Mouse (Mus musculus) gonadal fat pad, adult 2 months (tissue): ENCODE results near the gene Rhcg. TPM values are rescaled to one million over a fixed set of nuclear protein-coding genes. Genes with fewer than 3 reads are reported as not detected.
A peak's percentile ranks its signal among the peaks of the same experiment; 100 is the strongest.

Source experiments
- DNase-seq: peaks from one replicate; pipeline ENCODE4 v3.0.0-alpha.2; 2012; ENCODE audit warnings: low read depth
- polyA plus RNA-seq: library from polyadenylated mRNA; depleted of rRNA; stranded (reverse); fragments of >200 nt; gene quantifications from 2 replicates; pipeline ENCODE4 v1.2.3, GENCODE M21; 2012; rRNA removed

The Rhcg gene
- polyA plus RNA-seq = 272 and 356 TPM in 2 replicates

DNA sequence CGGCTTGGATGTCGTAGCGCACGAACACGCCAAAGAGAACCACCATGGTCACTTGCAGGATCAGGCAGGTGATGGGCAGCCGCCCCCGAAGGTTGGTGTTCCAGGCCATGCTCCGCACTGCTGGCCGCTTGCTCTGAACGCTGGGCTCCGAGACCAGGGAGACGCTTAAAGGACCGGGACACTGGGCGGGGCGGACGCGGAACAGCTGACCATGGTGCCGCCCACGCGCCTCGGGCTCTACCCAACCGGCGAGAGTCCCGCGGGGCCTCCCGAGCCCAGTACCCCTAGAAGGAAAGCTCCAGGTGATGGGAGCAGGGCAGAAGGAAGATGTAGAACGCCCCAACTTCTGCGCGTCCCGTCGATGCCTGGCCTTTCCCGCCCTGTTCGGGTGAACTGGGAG lies at the start of gene Rhcg:
TSS of gene Rhcg (minus strand) at position 240 of the 400 bp plus-strand sequence.
- no peak for DNase-seq

DNA sequence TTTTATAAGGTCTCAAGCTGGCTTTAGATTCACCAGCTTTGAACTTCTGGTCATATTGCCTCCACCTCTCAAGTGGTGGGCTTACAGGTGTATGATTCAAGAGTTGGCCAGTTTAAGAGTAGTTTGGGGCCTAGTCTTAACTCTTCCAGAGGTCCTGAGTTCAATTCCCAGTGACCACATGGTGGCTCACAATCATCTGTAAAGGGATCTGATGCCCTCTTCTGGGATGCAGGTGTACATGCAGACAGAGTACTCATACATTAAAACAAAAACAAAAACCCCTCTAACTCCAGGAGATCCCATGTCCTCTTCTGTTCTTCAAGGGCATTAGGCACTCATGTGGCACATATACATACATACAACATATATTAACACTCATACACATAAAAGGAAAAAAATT lies 49.2 kb upstream of the Rhcg start:
- DNase-seq = no peak

DNA sequence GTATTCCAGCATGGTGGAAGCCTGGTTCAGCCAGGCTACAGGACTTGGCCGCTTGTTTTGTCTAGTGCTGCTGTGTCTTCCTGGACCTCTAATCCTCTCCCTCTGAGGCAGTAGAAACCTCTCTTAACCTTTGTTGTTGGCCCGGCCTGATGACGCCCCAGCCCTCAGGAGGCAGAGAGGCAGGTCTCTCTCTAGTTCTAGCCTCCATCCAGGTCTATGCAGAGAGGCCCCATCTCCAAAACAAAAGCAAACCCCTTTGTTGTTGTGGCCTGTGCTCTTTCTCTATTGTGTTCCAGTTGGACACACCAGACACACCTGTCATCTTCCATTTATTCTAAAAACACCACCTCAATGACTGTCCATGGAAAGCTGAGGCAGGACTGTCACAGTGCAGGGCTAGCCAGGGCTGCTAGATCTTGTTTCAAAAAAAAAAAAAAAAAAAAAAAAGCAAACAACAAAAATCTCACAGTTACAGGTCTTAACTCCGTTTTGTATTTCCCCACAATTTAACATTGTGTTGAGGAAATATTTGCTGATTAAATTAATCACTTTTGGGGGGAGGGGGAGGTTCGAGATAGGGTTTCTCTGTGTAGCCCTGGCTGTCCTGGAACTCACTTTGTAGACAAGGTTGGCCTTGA lies 43.9 kb upstream of the Rhcg start:
- DNase-seq = no peak

DNA sequence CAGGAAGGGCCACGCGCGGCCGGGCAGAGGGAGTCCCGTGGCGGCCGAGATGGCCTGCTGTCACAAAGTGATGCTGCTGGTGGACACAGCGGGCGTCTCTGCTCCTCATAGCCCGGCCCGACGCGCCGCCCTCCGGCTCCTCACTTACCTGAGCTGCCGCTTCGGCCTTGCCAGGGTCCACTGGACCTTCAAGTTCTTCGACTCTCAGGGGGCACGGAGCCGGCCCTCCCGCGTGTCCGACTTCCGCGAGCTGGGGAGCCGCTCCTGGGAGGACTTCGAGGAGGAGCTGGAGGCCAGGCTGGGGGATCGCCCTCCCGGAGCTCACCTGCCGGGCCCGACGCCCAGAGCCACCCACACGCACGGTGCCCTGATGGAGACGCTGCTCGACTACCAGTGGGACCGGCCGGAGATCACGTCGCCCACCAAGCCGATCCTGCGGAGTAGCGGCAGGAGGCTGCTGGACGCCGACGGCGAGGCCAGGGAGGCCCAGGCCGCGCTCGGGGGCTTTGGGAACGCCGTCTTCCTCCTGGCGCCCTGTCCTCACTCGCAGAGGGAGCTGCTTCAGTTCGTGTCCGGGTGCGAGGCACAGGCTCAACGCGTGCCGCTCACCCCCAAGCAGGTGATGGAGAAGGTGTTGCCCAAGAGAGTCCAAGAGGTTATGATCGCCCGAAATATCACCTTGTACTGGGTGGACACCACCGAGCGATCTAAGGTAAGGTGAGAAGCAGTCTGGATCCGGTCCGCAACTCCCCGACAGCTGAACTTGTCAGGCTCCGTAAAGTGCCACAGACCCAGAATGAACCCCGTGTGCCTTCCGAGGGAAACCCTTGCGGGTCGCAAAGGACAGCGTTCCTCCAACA lies 43.1 kb upstream of the Rhcg start:
- no peak for DNase-seq

DNA sequence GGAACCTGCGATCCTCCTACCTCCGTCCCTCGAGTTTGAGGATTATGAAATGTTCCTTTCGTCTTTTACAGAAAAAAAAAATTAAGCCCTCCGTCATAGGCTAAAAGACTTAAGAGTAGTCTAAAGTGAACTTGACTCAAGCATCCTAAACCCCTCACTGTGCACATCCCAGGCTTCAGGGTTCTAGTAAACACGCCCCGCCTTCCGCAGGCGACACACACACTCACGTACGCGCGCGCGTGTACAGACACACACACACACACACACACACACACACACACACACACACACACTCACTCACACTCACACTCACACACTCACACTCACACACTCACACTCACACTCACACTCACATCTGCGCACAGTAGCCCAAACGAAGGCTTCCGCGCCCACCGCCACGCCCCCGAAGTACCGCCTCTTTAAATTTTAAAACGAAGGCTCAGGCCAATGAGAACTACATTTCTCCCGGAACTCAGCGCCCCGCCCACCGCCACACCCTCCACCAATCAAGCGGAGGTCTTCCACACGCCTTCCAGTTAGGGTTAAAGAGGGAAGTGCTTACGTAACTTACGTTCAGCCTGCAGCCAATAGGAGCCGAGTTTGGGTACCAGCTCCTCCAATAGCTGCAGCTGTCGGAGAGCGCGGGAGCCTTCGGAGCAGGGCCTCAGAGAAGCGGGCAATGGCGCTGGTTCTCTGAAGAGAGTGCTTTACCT lies 42.3 kb upstream of the Rhcg start, which contains the start of gene Ticrr:
TSS of gene Ticrr (plus strand) at position 619 of the 713 bp plus-strand sequence.
- DNase-seq = peak; percentile 84

DNA sequence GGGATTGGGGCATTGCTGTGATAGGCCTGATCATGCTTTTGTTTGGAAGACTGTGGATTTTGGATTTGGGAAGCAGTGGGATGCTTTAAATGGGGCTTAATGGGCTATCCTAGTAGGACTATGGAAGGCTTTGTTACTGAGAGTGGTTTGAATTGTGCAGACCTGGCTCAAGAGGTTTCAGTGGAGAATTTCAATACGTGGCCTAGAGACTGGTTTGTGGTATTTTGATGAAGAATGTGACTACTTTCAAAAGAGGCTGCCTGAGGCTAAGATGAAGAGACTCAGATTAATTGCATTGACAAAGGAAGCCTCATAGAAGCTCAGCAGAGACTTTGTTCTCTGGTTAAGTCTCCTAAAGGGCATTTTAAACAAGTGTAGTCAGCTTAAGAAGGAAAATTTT lies 37.1 kb upstream of the Rhcg start:
- no peak for DNase-seq

DNA sequence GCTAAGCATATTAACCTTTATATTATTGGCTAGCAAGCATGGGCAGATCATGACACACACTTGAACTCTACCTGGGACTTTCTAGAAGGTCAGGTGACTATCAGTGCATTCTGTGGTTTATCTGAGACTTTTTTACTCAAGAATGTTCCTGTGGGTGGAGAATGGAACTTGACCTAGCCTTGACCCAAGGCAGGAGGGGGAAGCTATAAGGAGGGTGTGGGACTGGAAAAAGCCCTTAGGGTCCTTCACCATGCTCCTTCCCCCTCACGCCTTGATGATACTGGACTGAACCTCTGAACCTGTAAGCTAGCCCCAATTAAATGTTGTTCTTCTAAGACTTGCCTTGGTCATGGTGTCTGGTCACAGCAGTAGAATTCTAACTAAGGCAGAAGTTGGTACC lies 36.7 kb upstream of the Rhcg start:
- DNase-seq = no peak

DNA sequence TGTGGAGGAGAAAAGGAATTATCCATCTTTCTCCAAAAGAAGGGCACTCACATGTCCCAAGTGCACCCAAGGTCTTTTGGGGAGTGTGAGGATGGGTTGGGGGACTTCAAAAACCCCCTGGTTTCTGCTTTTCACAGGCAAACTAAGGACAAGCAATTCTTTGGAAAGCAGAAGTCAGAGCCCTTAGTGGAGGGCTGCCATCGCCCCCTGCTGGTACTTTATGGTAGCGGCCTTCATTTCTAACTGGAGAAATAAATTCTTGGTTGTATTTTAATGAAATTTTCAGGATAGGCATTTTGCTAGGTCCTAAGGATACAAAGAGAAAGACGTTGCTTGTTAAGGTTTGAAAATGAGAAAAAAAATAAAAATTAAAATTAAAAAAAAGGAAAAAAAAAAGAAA lies 31.5 kb upstream of the Rhcg start:
- no peak for DNase-seq

DNA sequence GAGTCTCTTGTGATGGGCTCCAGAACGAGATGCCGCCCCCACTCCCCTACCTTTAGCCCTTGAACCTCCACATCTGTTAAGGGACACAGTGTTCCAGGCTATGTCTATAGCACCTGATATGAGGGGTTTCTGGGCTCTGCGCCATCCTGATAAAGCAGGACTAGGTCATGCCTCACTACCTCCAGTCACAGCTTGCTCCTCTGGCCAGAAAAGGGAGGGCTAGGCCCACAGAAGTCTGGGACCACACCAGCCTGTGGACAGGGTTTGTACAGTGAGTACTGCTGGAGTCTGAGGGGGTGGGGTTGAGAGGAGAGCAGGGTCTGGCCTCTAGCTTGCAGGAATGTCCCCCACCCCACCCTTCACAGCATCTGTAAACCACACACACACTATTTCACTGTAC lies 29.8 kb upstream of the Rhcg start:
- no peak for DNase-seq

DNA sequence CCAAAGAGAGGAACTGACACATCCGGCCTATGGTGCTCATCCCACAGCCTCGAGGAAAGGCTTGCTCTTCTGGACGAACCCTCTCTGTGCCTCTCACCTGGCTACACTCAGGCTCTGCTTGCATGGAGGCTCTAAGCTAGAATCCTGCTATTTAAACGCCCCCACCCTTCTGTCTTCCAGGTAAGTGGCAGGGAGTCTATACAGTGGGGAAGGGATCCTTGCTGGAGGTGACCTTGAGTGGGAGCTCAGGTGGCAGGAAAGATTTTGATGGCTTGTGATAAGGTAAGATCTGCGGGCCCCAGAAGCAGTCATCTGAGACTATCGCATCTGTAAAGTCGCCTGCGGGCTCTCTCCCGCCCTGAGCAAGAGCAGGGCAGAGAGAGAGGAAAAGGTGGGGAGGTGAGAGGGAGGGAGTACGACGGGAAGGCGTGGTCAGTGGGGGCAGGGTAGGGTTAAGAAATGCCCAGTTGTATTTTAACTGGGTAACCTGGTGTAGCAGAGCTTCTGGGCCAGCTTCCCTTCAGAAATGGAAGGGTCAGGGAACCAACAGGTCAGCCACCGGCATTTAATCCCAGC lies 14.4 kb upstream of the Rhcg start:
- DNase-seq = no peak

DNA sequence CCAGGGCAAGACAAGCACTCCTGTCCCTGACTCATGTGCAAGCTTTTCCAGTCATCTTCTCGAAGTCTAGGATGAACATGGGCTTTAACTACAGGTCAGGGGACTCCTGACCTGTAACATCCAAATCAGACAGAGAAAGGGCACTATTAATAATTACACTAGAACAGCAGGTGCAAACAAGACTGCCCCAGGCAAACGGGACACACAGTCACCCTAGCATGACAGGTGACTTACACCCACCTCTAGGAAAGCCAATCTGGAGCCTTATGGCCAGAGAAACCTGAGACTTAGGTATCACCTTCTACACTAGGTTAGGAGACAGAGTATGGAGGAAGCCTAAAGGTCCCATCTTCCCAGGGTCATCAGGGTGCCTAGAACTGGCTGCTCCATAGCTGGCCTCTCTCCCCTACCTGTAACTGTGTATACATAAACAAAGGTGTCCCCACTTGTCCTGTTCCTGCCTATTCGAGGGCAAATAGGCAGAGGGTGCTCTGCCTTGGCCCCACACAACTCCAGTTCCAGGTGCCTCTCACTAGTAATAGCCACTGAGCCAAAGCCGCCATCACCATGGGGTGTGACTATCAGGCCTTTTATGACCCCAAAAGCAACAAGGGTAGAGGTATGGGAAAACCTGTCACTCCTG lies 10.9 kb upstream of the Rhcg start:
- DNase-seq = no peak

DNA sequence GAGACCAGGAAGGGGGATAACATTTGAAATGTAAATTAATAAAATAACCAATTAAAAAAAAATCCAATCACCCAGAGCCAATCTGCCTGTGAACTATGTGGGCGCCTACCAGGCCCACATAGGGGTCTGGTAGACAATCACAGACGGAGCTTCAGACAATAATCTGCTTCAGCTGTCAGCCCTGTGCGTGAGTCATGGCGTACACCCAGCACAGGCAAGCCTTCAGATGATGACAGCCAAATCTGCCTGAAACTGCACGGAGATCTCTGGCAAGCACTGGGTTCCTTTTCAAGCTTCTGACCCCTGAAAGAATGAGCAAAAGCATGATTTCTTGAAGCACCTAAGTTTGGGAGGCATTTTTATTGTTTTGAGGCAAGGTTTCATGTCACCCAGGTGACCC lies 8.7 kb upstream of the Rhcg start:
- no peak for DNase-seq

DNA sequence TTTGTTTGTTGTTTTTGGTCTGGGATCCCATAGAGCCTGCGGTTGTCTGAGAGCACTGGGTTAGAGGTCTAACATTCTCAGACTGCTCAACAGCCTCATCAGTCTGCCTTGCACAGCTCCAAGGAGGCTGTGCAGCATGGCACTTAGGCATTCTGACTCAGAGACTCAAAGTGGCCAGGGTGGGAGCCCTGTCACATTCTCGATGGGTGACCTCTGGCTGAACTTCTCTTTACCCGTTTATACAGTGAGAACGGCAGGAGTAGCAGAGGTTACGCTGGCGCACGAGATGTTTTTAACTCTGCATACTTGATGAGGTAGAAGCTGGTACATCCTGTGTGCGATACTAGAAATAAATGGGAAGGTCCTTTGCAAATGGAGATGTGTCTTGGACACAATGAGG lies 5.6 kb upstream of the Rhcg start:
- no peak for DNase-seq

DNA sequence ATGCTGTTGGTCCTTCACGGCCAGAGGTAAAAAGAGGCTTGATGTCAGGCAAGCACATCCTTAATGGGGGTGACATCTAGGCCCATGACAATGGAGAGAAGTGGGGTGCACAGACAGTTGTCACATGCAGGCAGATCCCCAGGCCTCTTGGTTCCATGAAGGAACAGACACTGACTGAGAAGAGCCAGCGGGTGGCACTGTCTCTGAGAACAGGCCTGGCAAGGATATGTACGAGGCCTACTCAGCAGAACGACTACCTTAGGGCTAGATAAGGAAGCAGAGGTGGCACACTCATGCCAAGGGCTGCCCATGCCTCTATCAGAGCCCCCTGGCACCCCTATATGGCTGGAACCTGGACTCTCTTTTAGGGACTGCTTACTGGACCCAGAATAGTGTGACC lies 2.0 kb upstream of the Rhcg start:
- no peak for DNase-seq

DNA sequence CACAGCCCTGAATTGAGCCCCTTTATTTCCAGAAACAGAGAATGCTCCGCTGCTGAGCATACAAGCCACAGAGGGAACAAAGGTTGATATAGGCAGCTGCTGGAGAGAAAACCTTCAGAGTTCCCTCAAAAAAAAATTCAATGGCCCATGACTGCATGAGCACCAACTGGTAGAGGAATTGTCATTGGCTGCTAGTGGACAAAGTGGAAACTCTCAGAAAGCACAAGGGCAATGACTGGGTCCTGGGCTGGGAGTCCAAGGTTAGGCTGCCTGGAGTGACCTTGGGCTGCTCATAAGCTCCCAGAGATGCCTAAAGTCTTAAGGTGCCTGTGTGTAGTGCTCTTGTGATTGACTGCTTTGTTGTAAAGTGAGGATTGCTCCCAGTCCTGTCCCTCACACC lies 1.5 kb downstream of the Rhcg start:
- no peak for DNase-seq

DNA sequence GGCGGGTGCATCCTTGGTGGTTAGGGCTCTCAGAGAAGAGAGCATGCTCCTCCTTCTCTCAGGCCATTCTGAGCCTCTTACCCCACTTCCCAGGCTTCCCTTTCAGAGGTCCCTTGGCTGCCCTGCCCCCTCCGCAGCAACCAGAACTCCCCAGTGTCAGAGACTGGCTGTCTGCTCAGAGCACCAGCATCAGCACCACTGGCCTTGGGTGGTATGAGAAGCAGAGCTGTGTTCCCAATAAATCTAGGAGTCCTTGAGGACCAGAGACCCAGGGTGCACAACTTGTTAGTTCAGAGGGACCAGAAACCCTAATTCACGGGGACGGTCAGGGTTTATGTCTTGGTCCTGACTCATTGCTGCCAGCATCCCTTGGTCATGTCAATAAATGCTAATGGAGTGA lies 2.4 kb downstream of the Rhcg start:
- DNase-seq = no peak

DNA sequence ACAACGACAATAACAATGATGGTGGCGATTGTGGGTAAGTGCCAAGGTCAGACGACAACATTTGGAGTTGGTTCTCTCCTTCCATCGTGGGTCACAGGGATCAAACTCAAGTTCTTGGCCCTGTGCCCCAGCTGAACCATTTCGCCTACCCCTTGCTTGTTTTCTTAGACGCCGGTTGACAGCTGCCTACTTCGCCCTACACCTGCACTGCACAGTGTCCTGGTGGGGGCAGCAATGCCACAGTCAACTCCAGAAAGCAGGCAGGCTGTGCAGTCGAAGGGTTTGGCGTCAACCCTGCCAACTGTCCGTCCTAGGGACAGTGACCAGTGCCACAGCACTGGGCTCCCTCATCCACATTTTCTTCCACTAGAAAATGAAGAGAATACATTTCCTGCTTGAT lies 4.1 kb downstream of the Rhcg start:
- no peak for DNase-seq

DNA sequence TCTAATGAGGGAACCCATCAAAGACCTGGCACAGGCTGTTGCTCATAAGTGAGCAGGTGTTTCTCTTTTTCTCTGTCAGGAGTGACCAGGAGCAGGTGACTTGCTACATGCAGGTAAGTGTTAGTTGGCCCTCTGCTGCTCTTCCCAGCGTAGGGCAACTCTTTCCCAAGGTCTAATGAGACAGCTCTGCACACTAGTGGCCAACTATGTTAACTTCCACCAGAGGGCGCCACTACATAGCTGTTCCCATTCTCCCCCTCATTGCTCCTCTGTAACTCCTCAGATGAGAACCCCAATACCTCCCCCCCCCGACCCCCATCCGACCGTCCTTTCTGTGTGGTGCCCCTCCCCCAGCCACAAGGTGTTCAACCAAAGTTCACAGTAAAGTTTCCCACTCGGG lies 4.7 kb downstream of the Rhcg start:
- no peak for DNase-seq

DNA sequence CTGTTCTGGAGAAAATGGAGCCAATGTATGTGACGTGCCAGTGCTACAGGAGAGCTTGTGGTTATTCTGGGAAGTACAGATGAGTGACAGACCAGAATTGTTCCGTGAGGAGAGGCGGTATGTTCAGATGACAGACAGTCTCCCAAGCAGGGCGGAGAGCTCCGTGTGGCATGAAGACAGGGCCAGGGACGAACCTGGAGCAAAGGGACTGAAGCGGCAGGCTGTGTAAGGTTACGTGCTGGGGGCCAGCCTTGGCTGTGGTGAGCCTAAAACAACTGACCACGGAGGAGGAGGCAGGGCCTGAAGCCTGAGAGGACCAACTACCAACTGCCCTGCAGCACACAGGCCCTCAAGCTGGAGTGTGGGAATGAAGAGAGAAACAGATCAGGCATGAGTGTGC lies 5.6 kb downstream of the Rhcg start:
- no peak for DNase-seq

DNA sequence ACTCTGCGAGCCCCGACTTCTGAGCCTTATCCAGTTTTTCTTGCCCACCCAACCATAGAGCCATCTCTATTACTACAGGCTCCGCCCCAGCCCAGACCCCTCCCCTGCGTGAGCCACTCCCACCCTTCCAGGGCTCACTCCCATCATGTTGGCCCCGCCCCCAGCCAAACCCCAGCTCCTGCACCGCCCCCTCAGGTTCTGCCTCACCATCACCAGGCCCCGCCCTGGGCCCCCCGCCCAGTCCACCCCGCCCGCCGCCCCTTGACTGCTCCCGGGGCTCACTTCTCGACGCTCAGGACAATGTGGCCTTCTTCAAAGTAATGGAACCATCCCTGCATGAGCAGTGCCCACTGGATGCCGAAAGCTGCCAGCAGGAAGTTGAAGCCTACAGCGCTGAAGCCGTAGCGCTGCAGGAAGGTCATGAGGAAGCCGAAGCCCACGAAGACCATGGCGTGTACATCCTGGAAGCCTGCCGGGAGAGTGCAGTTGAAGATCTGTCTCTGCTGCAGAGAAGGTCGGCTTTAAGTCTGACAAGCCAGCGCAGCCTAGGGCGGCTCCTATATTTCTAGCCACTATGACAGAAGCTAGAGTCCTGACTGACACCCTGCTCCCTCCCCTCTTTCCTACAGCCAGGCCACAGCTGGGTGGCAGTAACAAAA lies 10.1 kb downstream of the Rhcg start:
- no peak for DNase-seq

DNA sequence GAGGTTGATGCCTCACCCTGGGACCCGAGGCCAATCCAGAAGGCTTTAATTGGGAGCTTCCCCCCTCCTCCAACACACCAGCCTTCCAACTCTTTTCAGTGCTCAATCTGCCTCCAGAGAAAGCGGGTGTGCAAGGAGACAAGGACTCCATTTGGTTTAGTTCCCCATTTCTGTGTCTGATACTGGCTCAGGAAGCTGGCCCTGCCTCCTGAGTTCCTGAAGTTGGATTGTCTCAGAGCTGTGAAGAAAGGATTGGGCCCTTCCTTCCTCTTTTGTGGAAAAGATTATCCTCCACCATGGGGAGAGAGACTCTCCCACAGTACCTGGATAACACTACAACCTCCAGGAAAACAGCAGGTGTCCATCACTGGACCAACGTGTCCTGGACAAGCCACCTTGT lies 10.7 kb downstream of the Rhcg start:
- DNase-seq = no peak
